Mouse (Mus musculus): ENCODE data around the gene Schip1. TPM values are rescaled to one million over a fixed set of nuclear protein-coding genes. Genes with fewer than 3 reads are reported as not detected.

Schip1 gene
- total and polyA plus RNA-seq, 2 experiments from 2014 or later: 108 to 157 TPM

DNA sequence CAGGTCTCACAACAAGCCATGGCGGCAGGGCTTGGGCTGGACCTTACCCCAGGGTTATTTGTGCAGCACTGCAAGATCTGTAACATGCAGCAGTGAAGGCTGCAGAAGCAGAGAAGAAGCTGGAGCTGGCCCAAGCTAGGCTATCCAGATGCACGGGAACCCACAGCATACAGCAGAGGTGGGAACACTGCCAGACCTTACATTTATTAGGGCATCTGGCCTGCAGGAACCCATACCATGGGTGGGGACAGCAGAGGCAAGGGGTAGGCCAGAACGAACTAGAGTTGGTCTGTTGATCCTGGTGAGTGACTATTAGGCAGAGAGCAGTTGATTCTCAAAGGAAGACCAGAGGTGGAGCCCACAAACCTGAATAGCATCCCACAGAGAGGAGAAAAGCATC is 178.6 kb downstream of the Schip1 start:
- H3K4me3 ChIP-seq (ENCODE audit: low read depth, low read length): no peak overlapping the region
- no peaks in the 10 kb centered on the region for H3K36me3 ChIP-seq (ENCODE audit: insufficient read depth, low read length)
- ATAC-seq (ENCODE audit: low FRiP score) (no peak), DNase-seq (ENCODE audit: low spot score) (no peak)
- no peaks in the 10 kb centered on the region for H3K27me3 ChIP-seq (ENCODE audit: insufficient read depth, low read length)
- H3K9me3 ChIP-seq (ENCODE audit: low read length): no peaks in the 10 kb centered on the region
- no peak overlapping the region for H3K27ac ChIP-seq (ENCODE audit: low read depth, low read length)
- no peaks in the 10 kb centered on the region for H3K4me1 ChIP-seq (ENCODE audit: insufficient read depth, low read length)
- H3K9ac ChIP-seq (replicated peaks; ENCODE audit: low read length, poor library complexity, severe bottlenecking): no peak overlapping the region
- no peak for TF ChIP-seq CTCF (IDR thresholded peaks at IDR 0.05)
- WGBS: 72% methylated on average over 3 of the region's 3 CpGs
- H3K4me2 ChIP-seq (ENCODE audit: low read depth, low read length, poor library complexity, severe bottlenecking): no peak overlapping the region

DNA sequence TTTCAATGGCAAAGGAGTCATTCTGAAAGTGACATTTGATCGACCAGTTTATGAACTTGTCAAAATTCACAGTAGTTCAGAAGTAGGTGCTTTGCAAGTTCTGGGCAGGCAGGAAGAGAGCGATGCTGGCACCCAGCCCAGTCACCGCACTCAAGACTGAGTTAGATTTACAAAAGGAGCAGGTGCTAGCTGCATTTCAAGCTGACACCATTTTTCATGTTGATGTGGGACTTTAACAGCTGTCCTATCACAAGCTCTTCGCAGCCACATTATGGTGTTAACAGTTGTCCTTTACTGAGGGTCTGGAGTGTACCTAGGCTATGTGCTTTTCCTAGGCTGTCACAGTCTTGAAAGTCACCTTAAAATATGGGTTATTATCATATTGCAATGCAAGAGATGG is 181.6 kb downstream of the Schip1 start:
- no peaks in the 10 kb centered on the region for H3K36me3 ChIP-seq (ENCODE audit: insufficient read depth, low read length)
- ATAC-seq (ENCODE audit: low FRiP score) (no peak), DNase-seq (ENCODE audit: low spot score) (peak; percentile 18)
- no peaks in the 10 kb centered on the region for H3K4me1 ChIP-seq (ENCODE audit: insufficient read depth, low read length)
- no peaks in the 10 kb centered on the region for H3K9me3 ChIP-seq (ENCODE audit: low read length)
- H3K9ac ChIP-seq (replicated peaks; ENCODE audit: low read length, poor library complexity, severe bottlenecking): no peak overlapping the region
- no peak overlapping the region for H3K27ac ChIP-seq (ENCODE audit: low read depth, low read length)
- H3K27me3 ChIP-seq (ENCODE audit: insufficient read depth, low read length): no peaks in the 10 kb centered on the region
- H3K4me2 ChIP-seq (ENCODE audit: low read depth, low read length, poor library complexity, severe bottlenecking): no peak overlapping the region
- no peak for TF ChIP-seq CTCF (IDR thresholded peaks at IDR 0.05)
- WGBS: 82% methylated on average over 4 of the region's 4 CpGs
- no peak overlapping the region for H3K4me3 ChIP-seq (ENCODE audit: low read depth, low read length)

DNA sequence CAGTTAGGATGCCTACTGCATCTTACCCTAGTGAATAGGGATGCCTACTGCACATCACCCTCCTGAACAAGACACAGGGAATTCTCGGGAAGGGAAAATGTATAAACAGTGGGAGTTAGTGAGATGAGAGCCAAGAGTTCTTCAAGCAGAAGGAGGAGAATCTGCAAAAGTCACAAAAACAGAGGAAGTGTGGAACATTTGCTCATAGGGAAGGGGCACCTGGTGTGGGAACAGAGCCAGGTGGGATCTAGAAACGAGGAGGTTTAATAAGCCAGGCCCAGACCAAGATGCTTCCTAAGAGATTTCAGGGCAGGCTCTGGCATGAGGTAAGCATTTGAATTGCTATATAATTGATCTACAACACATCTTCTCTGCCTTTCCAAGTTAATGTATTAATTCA is 186.0 kb downstream of the Schip1 start:
- 71% methylated on average over 2 of the region's 2 CpGs for WGBS
- no peak overlapping the region for H3K4me2 ChIP-seq (ENCODE audit: low read depth, low read length, poor library complexity, severe bottlenecking)
- no peak for TF ChIP-seq CTCF (IDR thresholded peaks at IDR 0.05)
- H3K4me3 ChIP-seq (ENCODE audit: low read depth, low read length): no peak overlapping the region
- no peaks in the 10 kb centered on the region for H3K4me1 ChIP-seq (ENCODE audit: insufficient read depth, low read length)
- H3K27me3 ChIP-seq (ENCODE audit: insufficient read depth, low read length): no peaks in the 10 kb centered on the region
- DNase-seq (ENCODE audit: low spot score) (no peak), ATAC-seq (ENCODE audit: low FRiP score) (no peak)
- H3K9me3 ChIP-seq (ENCODE audit: low read length): no peaks in the 10 kb centered on the region
- no peak overlapping the region for H3K9ac ChIP-seq (replicated peaks; ENCODE audit: low read length, poor library complexity, severe bottlenecking)
- H3K36me3 ChIP-seq (ENCODE audit: insufficient read depth, low read length): no peaks in the 10 kb centered on the region
- no peak overlapping the region for H3K27ac ChIP-seq (ENCODE audit: low read depth, low read length)

DNA sequence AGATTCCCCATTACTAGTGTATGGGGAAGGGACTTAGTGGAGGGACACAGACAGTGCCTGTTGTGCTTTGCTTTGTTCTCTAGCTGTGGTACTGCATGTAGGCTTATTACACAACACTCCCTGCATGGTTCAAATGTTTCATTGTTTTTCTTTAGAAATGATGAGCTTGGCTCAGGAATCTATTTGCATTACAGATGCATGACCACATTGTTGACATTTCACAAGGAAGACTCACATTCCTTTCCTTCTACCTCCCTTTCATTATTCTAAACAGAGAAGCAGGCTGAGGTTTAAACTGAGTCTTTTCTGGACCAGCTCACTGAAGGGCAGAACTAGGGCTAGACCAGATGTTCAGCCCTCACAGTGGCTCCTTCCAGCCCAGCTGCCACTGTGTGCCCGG is 187.7 kb downstream of the Schip1 start:
- H3K9ac ChIP-seq (replicated peaks; ENCODE audit: low read length, poor library complexity, severe bottlenecking): no peak overlapping the region
- WGBS: 47% methylated on average over 1 of the region's 1 CpGs
- ATAC-seq (ENCODE audit: low FRiP score): no peak
- no peaks in the 10 kb centered on the region for H3K9me3 ChIP-seq (ENCODE audit: low read length)
- H3K27me3 ChIP-seq (ENCODE audit: insufficient read depth, low read length): no peaks in the 10 kb centered on the region
- no peak overlapping the region for H3K4me3 ChIP-seq (ENCODE audit: low read depth, low read length)
- H3K4me2 ChIP-seq (ENCODE audit: low read depth, low read length, poor library complexity, severe bottlenecking): no peak overlapping the region
- H3K27ac ChIP-seq (ENCODE audit: low read depth, low read length): no peak overlapping the region
- H3K4me1 ChIP-seq (ENCODE audit: insufficient read depth, low read length): no peaks in the 10 kb centered on the region
- DNase-seq (ENCODE audit: low spot score): no peak
- no peaks in the 10 kb centered on the region for H3K36me3 ChIP-seq (ENCODE audit: insufficient read depth, low read length)
- TF ChIP-seq CTCF (IDR thresholded peaks at IDR 0.05): no peak

GRCm38 (mm10) chr3:68262304-68262703 is 197.7 kb downstream of the Schip1 start:
- H3K4me1 ChIP-seq (ENCODE audit: insufficient read depth, low read length): no peaks in the 10 kb centered on the region

GRCm38 (mm10) chr3:68267905-68268304 is 203.3 kb downstream of the Schip1 start:
- DNase-seq (ENCODE audit: low spot score) (no peak), ATAC-seq (ENCODE audit: low FRiP score) (no peak)
- H3K4me1 ChIP-seq (ENCODE audit: insufficient read depth, low read length): no peaks in the 10 kb centered on the region
- H3K4me3 ChIP-seq (ENCODE audit: low read depth, low read length): no peak overlapping the region
- H3K9ac ChIP-seq (replicated peaks; ENCODE audit: low read length, poor library complexity, severe bottlenecking): no peak overlapping the region
- no peaks in the 10 kb centered on the region for H3K9me3 ChIP-seq (ENCODE audit: low read length)
- H3K27me3 ChIP-seq (ENCODE audit: insufficient read depth, low read length): no peaks in the 10 kb centered on the region
- 80% methylated on average over 4 of the region's 4 CpGs for WGBS
- TF ChIP-seq CTCF (IDR thresholded peaks at IDR 0.05): no peak
- H3K36me3 ChIP-seq (ENCODE audit: insufficient read depth, low read length): no peaks in the 10 kb centered on the region
- H3K27ac ChIP-seq (ENCODE audit: low read depth, low read length): no peak overlapping the region
- no peak overlapping the region for H3K4me2 ChIP-seq (ENCODE audit: low read depth, low read length, poor library complexity, severe bottlenecking)

More at GRCm38 (mm10) chr3:68262304-68262703, 197.7 kb downstream of the Schip1 start:
- 83% methylated on average over 6 of the region's 6 CpGs for WGBS
- DNase-seq (ENCODE audit: low spot score) (no peak), ATAC-seq (ENCODE audit: low FRiP score) (no peak)
- Histone ChIP-seq H3K27ac (ENCODE audit: low read depth, low read length) (no peak overlapping the region), H3K4me3 (ENCODE audit: low read depth, low read length) (no peak overlapping the region), H3K36me3 (ENCODE audit: insufficient read depth, low read length) (no peaks in the 10 kb centered on the region), H3K9me3 (ENCODE audit: low read length) (no peaks in the 10 kb centered on the region), H3K9ac (replicated peaks; ENCODE audit: low read length, poor library complexity, severe bottlenecking) (no peak overlapping the region), H3K27me3 (ENCODE audit: insufficient read depth, low read length) (no peaks in the 10 kb centered on the region), H3K4me2 (ENCODE audit: low read depth, low read length, poor library complexity, severe bottlenecking) (no peak overlapping the region)
- TF ChIP-seq CTCF (IDR thresholded peaks at IDR 0.05): no peak
